Mouse (Mus musculus) hindbrain, embryonic 13.5 days (tissue): ENCODE measurements at regions not wholly inside any gene's neighbourhood (a gene's known extent, or its start where the extent isn't known, plus 50 kb on each side); places are given as distances from the start of the nearest gene placed in this dataset.

Experiments used
- ATAC-seq: fragments of 200-750 bp; cut with Nextera tagmentation; 2 replicates; pipeline ENCODE4 v1.8.0; 2017; ENCODE audit warnings: moderate TSS enrichment; ENCODE audit not compliant: low FRiP score
- H3K27ac ChIP-seq: fragments of 300-500 bp; sonication (generic); 2 replicates; pipeline ENCODE4 v1.5.1; 2015; ENCODE audit warnings: inconsistent platforms, mild to moderate bottlenecking, moderate library complexity
- H3K27me3 ChIP-seq: fragments of 300-500 bp; sonication (generic); 2 replicates; pipeline ENCODE4 v1.6.1; 2015; ENCODE audit warnings: mild to moderate bottlenecking, inconsistent platforms
- H3K36me3 ChIP-seq: fragments of 300-500 bp; sonication (generic); 2 replicates; pipeline ENCODE4 v1.6.1; 2015; ENCODE audit warnings: mild to moderate bottlenecking, inconsistent platforms
- H3K4me1 ChIP-seq: fragments of 300-500 bp; sonication (generic); replicated peaks from 2 replicates; pipeline ENCODE4 v1.6.1; 2015; ENCODE audit warnings: inconsistent platforms
- H3K4me2 ChIP-seq: fragments of 300-500 bp; sonication (generic); 2 replicates; pipeline ENCODE4 v1.6.1; 2015; ENCODE audit warnings: inconsistent platforms, mild to moderate bottlenecking, moderate library complexity
- H3K4me3 ChIP-seq: fragments of 300-500 bp; sonication (generic); 2 replicates; pipeline ENCODE4 v1.5.1; 2015; ENCODE audit warnings: mild to moderate bottlenecking, inconsistent platforms
- H3K9ac ChIP-seq: fragments of 300-500 bp; sonication (generic); 2 replicates; pipeline ENCODE4 v1.6.1; 2015; ENCODE audit warnings: mild to moderate bottlenecking, inconsistent platforms
- H3K9me3 ChIP-seq: fragments of 300-500 bp; sonication (generic); 2 replicates; pipeline ENCODE4 v1.6.1; 2016; ENCODE audit warnings: inconsistent platforms
- WGBS: fragments of 180-500 bp; shearing (Covaris S2); methylation state at CpG from one replicate; pipeline ENCODE4 v1.1.7; 2015; 5-methylcytosine and 5-hydroxymethylcytosine counted together

DNA sequence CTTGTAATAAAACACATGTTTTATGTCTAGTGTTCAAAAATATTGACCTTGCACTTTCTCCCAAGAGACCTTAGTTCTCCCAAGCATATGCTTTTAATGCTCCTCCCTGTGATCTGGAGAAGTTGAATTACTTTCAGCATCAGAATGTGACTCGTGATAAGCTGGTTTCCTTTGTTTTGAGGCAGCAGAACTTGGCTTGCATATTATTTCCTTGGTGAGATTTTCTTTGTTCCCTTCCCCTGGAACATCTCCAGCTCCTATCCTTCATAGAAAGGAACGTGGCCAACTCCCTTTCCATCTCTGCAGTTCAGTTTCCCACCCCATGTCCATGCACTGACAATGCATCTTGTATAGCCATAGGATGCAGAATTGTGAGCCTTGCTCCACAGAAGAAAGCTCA lies 1292.0 kb upstream of the Flrt2 start:
- no peak overlapping the region for H3K9ac ChIP-seq
- no peaks in the 10 kb centered on the region for H3K27me3 ChIP-seq
- no peak for ATAC-seq
- H3K36me3 ChIP-seq = no peaks in the 10 kb centered on the region
- H3K4me1 ChIP-seq = no peaks in the 10 kb centered on the region
- H3K4me2 ChIP-seq = no peak overlapping the region
- 64% methylated on average over 2 of the region's 2 CpGs for WGBS
- H3K27ac ChIP-seq = no peak overlapping the region
- no peak overlapping the region for H3K4me3 ChIP-seq
- no peaks in the 10 kb centered on the region for H3K9me3 ChIP-seq

DNA sequence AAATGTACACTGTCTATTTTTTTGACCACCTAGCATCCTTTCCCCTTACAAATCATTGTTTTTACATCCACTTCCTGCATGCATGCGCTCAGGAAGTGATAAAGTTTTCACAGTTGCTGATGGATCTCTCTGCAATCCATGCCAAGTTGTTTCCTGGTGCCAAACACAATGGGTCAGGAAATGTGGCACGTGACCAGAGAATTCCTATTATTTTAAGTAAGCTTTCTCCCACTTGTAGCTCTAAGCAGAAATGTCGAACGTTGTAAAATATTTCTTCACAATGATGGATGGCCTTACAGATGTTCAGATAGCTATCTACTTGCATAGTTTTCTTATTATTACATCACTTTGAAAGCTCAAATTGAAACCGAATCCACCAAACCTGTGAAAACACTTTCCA lies 1271.1 kb upstream of the Flrt2 start:
- H3K27ac ChIP-seq = no peak overlapping the region
- H3K4me2 ChIP-seq = no peak overlapping the region
- ATAC-seq = no peak
- no peaks in the 10 kb centered on the region for H3K27me3 ChIP-seq
- 0 out of 2 replicates have a peak, but pooled peaks cover 6% of the 10 kb centered on the region for H3K4me1 ChIP-seq
- no peak overlapping the region for H3K9ac ChIP-seq
- H3K4me3 ChIP-seq = no peak overlapping the region
- WGBS = 68% methylated on average over 5 of the region's 5 CpGs
- no peaks in the 10 kb centered on the region for H3K9me3 ChIP-seq
- no peaks in the 10 kb centered on the region for H3K36me3 ChIP-seq

DNA sequence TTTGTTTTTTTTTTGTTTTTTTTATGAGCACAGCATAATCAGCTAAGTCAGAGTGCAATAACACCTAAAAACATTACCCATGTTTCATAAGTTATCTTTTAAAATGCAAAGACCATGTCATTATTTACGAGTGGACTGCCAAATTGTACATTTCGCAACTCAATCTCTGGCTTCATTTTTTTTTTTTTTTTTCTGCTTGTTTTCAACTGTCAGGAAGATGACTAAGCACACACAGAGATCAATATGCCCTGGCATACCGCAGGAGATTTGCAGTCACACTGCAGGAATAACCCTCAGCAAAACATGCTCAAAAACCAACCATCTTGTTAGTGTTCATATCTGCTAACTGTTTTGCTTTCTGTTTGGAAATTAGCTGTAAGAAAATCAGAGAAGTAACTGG lies 1270.3 kb upstream of the Flrt2 start:
- no peak overlapping the region for H3K4me2 ChIP-seq
- H3K9me3 ChIP-seq = no peaks in the 10 kb centered on the region
- H3K27ac ChIP-seq = no peak overlapping the region
- H3K27me3 ChIP-seq = no peaks in the 10 kb centered on the region
- H3K4me3 ChIP-seq = no peak overlapping the region
- no peaks in the 10 kb centered on the region for H3K36me3 ChIP-seq
- 75% methylated on average over 3 of the region's 3 CpGs for WGBS
- no peak for ATAC-seq
- H3K9ac ChIP-seq = no peak overlapping the region
- 0 out of 2 replicates have a peak, but pooled peaks cover 6% of the 10 kb centered on the region for H3K4me1 ChIP-seq

DNA sequence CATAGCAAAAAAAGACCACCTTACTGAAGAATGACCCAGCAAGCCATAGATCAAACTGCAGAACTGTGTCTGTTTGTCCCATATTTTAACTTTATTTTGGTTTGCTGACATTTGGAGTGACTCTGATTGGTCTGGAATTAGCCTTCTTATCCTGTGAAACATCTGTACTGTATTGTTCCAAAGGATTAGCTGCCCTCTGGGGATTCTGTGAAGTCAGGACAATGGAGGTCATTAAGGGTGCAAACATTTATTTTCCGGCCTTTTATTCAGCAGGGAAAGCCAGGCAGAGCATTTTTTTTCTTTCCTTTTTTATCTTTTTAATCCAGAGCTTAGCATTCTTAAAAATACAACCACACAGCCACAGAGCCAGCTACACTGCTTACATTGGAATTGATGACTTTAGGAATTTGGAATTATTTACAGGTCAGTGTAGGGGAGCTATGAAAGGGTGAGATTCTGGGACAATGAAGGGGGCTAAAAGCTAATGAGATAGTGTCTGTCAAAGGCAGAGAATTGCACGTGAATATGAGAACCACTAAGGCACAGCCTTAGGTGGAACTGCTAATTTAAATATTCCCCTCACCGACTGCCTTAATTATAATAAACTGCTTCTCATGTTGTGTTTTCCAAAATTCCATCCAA lies 1267.6 kb upstream of the Flrt2 start:
- Histone ChIP-seq H3K27ac (no peak overlapping the region), H3K4me2 (no peak overlapping the region), H3K9ac (no peak overlapping the region), H3K27me3 (no peaks in the 10 kb centered on the region), H3K9me3 (no peaks in the 10 kb centered on the region), H3K4me3 (no peak overlapping the region), H3K4me1 (0 out of 2 replicates have a peak, but pooled peaks cover 6% of the 10 kb centered on the region), H3K36me3 (no peaks in the 10 kb centered on the region)
- ATAC-seq = no peak
- 9% methylated on average over 3 of the region's 3 CpGs for WGBS

DNA sequence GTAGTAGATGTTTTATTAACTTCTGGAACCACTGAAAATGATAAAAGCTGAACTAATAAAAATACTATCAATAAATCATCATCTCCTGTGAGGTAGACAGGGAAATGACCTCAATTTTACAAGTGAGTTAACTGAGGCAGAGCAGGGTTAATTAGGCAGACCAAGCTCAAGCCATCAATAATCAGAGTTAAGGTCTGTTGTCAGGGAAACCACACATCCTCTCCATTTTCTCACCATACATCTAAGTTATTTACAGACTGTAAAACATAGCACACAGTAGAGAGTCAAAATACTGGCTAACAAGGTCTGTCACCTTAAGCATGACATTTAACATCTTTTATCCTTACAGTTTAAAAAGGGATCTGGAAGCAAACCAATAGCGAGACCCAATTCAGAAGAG lies 1242.5 kb upstream of the Flrt2 start:
- 83% methylated on average over 1 of the region's 1 CpGs for WGBS

DNA sequence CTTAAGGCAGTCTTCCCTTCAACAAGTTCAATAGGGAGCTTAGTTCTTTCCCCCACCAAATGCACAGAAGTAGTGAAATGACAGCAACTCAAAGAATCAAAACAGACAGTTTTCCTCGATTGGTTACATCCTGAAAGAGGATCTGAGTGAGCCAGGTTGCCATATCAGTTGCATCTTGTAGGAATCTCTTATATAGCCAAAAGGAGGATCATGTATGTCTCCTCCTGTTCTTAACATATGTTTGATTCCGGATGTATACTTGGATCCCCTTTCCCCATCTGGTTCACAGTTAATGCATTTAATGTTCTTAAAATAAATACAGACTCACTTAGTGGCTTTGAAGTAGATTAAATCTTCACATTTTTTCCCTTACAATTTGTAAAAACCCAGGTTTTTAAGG lies 1224.0 kb upstream of the Flrt2 start:
- H3K36me3 ChIP-seq = no peaks in the 10 kb centered on the region
- H3K4me1 ChIP-seq = peaks cover 4% of the 10 kb centered on the region; the same call in 1 of the 2 replicates
- no peaks in the 10 kb centered on the region for H3K27me3 ChIP-seq
- no peak overlapping the region for H3K9ac ChIP-seq
- no peak for ATAC-seq
- no peak overlapping the region for H3K4me3 ChIP-seq
- H3K9me3 ChIP-seq = no peaks in the 10 kb centered on the region
- no peak overlapping the region for H3K4me2 ChIP-seq
- 77% methylated on average over 2 of the region's 2 CpGs for WGBS
- no peak overlapping the region for H3K27ac ChIP-seq

More for the DNA sequence above, 1242.5 kb upstream of the Flrt2 start:
- no peak for ATAC-seq
- H3K9me3 ChIP-seq = no peaks in the 10 kb centered on the region
- no peaks in the 10 kb centered on the region for H3K27me3 ChIP-seq
- H3K4me2 ChIP-seq = no peak overlapping the region
- no peaks in the 10 kb centered on the region for H3K36me3 ChIP-seq
- H3K9ac ChIP-seq = no peak overlapping the region
- H3K27ac ChIP-seq = no peak overlapping the region
- H3K4me3 ChIP-seq = no peak overlapping the region
- H3K4me1 ChIP-seq = no peaks in the 10 kb centered on the region

DNA sequence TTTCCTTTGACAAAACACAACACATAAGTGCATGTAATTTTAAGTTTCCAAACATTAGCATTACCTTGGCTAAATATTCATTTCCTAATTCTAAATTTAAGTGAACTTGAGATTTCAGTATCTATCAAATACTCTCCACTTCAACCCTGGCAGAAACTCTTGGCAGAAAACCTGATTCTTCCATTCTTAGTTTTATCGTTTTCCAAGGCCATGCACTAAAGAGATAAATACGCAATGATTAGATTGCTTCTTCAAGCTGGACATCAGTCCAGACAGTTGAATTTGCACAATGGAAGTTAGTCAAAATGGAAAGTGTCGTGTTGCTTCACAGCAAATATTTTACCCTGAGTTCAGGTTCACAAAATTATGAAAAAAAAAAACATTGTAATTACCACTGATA lies 1223.4 kb upstream of the Flrt2 start:
- WGBS = 88% methylated on average over 3 of the region's 3 CpGs
- no peak for ATAC-seq
- Histone ChIP-seq H3K9ac (no peak overlapping the region), H3K9me3 (no peaks in the 10 kb centered on the region), H3K4me1 (peaks cover 4% of the 10 kb centered on the region; the same call in 1 of the 2 replicates), H3K27me3 (no peaks in the 10 kb centered on the region), H3K4me3 (no peak overlapping the region), H3K36me3 (no peaks in the 10 kb centered on the region), H3K27ac (no peak overlapping the region), H3K4me2 (no peak overlapping the region)

DNA sequence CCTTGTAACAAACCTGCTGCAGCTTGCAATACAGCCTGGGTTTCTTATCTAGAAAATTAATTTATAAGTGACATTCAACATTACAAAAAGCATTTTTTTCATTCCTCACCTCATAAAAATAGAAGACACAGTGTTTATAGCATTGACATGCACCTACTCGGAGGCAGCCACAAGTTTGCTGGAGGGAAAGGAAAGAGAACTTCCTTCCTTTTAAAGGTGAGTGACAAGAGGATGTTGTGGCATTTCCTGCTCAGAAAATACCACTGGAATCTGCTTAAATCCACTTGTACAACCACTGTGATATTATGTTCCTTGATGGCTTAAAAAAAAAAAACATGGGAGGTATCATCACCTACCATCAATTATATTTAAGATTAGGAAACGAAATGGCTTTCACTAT lies 1222.2 kb upstream of the Flrt2 start:
- Histone ChIP-seq H3K9me3 (no peaks in the 10 kb centered on the region), H3K4me2 (no peak overlapping the region), H3K36me3 (no peaks in the 10 kb centered on the region), H3K9ac (no peak overlapping the region), H3K27me3 (no peaks in the 10 kb centered on the region), H3K27ac (no peak overlapping the region), H3K4me3 (no peak overlapping the region), H3K4me1 (peaks cover 4% of the 10 kb centered on the region; the same call in 1 of the 2 replicates)
- 75% methylated on average over 2 of the region's 2 CpGs for WGBS
- no peak for ATAC-seq

DNA sequence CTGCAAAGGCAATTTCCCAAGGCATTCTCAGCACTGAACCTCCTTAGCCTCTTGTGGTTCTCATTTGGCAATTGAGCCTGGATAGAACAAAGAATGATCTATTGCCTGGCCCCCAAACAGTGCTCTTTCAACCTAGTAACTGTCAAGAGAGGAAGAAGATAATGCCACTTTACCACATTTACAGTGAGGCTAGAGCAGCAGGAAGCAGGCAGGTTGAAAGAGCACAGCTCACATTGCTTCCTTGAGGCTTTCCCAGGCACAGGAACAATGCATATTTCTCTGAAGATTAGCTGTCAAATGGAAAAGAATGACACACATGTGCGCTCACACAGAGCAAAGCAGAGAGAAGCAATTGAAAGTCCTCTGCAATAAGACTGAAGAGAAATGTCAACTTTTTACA lies 1221.0 kb upstream of the Flrt2 start:
- no peak overlapping the region for H3K4me2 ChIP-seq
- ATAC-seq = no peak
- 29% methylated on average over 1 of the region's 1 CpGs for WGBS
- no peaks in the 10 kb centered on the region for H3K27me3 ChIP-seq
- H3K4me1 ChIP-seq = peaks cover 4% of the 10 kb centered on the region; the same call in 1 of the 2 replicates
- no peaks in the 10 kb centered on the region for H3K36me3 ChIP-seq
- H3K4me3 ChIP-seq = no peak overlapping the region
- peak overlapping the region; percentile 55; the same call in 1 of the 2 replicates for H3K27ac ChIP-seq
- H3K9ac ChIP-seq = no peak overlapping the region
- no peaks in the 10 kb centered on the region for H3K9me3 ChIP-seq

DNA sequence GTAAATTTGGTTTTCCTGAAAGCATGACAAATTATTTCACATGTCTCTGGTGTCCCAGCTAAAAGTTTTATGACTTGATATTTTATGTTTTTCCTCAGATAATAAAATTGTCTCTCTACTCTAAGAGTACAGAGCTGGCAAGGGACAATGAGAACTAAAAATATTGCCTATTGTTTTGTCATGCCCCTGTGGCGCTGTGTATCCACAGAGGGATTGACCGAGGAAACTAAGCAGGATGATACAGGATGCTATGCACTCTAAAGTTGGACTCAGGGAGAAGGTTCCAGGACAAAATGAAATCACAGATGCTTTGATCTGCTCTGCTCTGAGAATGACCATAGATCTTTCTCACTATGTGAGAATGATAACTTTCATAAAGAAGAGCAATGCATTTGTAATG lies 1203.3 kb upstream of the Flrt2 start:
- H3K27ac ChIP-seq = no peak overlapping the region
- H3K9me3 ChIP-seq = no peaks in the 10 kb centered on the region
- no peak overlapping the region for H3K9ac ChIP-seq
- no peaks in the 10 kb centered on the region for H3K27me3 ChIP-seq
- H3K4me2 ChIP-seq = no peak overlapping the region
- 85% methylated on average over 2 of the region's 2 CpGs for WGBS
- ATAC-seq = no peak
- H3K4me1 ChIP-seq = no peaks in the 10 kb centered on the region
- no peaks in the 10 kb centered on the region for H3K36me3 ChIP-seq
- no peak overlapping the region for H3K4me3 ChIP-seq

DNA sequence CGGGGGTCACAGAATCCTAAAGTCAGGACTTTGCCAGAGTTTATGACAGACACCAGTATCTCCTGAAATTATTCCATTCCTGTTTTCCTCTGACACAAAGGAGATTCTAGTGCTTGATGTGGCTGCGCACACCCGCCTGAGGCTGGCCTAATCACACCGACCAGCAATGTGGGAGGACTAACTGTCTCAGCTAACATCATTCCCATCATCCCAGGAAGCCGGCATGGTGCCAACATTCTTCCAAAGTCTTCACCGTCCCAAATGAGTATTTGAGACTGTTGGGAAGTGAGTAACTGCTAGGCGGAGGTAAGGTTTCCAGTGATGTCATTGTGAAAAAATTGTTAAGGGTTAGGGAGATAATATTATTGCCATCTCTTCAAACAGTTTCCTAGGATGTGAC lies 1183.9 kb upstream of the Flrt2 start:
- Histone ChIP-seq H3K9ac (no peak overlapping the region), H3K36me3 (no peaks in the 10 kb centered on the region), H3K9me3 (no peaks in the 10 kb centered on the region), H3K4me1 (no peaks in the 10 kb centered on the region), H3K4me2 (no peak overlapping the region), H3K27me3 (no peaks in the 10 kb centered on the region), H3K4me3 (no peak overlapping the region), H3K27ac (no peak overlapping the region)
- ATAC-seq = no peak
- WGBS = 74% methylated on average over 7 of the region's 7 CpGs

DNA sequence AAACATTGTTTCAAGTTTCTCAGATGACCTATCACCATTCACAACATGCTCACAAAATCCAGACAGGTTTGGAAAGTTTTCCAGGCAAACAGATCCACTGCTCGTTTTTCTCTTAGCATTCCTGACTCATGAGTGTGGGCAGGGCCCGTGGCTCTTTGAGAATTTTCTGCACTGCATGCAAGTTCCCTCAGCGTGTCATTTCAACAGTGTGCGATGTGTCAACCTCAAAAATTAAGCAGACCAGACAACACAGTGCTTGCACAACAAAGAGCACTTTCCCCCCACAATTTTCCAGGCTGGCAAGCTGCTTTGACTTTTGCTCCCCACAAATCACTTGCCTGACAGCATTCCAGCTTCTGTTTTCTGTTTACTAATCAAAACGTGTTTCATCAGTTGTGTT lies 1182.2 kb upstream of the Flrt2 start:
- WGBS = 33% methylated on average over 5 of the region's 5 CpGs
- ATAC-seq = no peak

DNA sequence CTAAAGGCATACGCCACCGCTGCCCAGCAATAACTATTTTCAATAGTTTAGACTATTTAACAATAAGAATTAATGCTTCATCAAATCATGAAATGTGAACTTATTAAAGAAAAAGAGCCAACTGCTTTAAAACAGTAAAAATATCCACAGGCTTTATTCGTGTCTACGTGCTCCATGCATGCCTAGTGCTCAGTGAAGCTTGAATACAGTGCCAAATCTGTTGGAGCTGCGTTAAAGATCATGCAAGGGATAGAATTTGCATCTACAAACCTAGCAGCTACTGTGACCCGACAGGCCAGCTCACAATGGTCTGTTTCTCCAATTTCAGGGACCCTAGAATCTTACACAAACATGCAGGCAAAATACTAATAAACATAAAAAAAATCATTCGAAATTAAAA lies 1147.3 kb upstream of the Flrt2 start:
- no peak for ATAC-seq
- 78% methylated on average over 7 of the region's 7 CpGs for WGBS
- no peaks in the 10 kb centered on the region for H3K9me3 ChIP-seq
- no peak overlapping the region for H3K4me2 ChIP-seq
- H3K27me3 ChIP-seq = no peaks in the 10 kb centered on the region
- H3K27ac ChIP-seq = no peak overlapping the region
- H3K36me3 ChIP-seq = no peaks in the 10 kb centered on the region
- H3K4me1 ChIP-seq = no peaks in the 10 kb centered on the region
- H3K9ac ChIP-seq = no peak overlapping the region
- no peak overlapping the region for H3K4me3 ChIP-seq

More for the DNA sequence above, 1182.2 kb upstream of the Flrt2 start:
- Histone ChIP-seq H3K27ac (no peak overlapping the region), H3K27me3 (no peaks in the 10 kb centered on the region), H3K4me1 (no peaks in the 10 kb centered on the region), H3K9me3 (no peaks in the 10 kb centered on the region), H3K4me2 (no peak overlapping the region), H3K4me3 (no peak overlapping the region), H3K36me3 (no peaks in the 10 kb centered on the region), H3K9ac (no peak overlapping the region)
